Mouse (Mus musculus): ENCODE results near the gene Pcsk5.

- TF ChIP-seq CTCF (IDR thresholded peaks at IDR 0.05; ENCODE audit: low read depth, low read length) (no peak), GATA1 (IDR thresholded peaks at IDR 0.05; ENCODE audit: borderline replicate concordance, low read length) (no peak), TAL1 (conservative IDR thresholded peaks at IDR 0.05; ENCODE audit: low read depth, low read length) (no peak), GATA2 (IDR thresholded peaks at IDR 0.05; ENCODE audit: borderline replicate concordance, low read depth, low read length) (no peak)
Observed at GRCm38 (mm10) chr19:17752841-17753240, 84.6 kb downstream of the Pcsk5 start.

Measured in G1E (cell line).